Mouse (Mus musculus) lung, postnatal 0 days (tissue): Measurements from ENCODE around the gene Grin2b. TPM values are rescaled to one million over a fixed set of nuclear protein-coding genes. Genes with fewer than 3 reads are reported as not detected.

ENCODE experiments used
- ATAC-seq: fragments of 200-750 bp; cut with Nextera tagmentation; 2 replicates; pipeline ENCODE4 v1.8.0; 2017; ENCODE audit warnings: moderate library complexity
- DNase-seq: peaks from one replicate; pipeline ENCODE4 v3.0.0-alpha.2; 2016; ENCODE audit warnings: low spot score
- H3K27ac ChIP-seq: fragments of 300-500 bp; sonication (generic); 2 replicates; pipeline ENCODE4 v1.5.1; 2014; ENCODE audit warnings: antibody characterized with exemption, mild to moderate bottlenecking, low read length, mixed read lengths
- H3K27me3 ChIP-seq: fragments of 300-500 bp; sonication (generic); replicated peaks from 2 replicates; pipeline ENCODE4 v1.6.1; 2014; ENCODE audit warnings: low read length, mixed read lengths; ENCODE audit not compliant: insufficient read depth
- H3K36me3 ChIP-seq: fragments of 300-500 bp; sonication (generic); 2 replicates; pipeline ENCODE4 v1.6.1; 2014; ENCODE audit warnings: low read length, mixed read lengths; ENCODE audit not compliant: insufficient read depth
- H3K4me1 ChIP-seq: fragments of 300-500 bp; sonication (generic); 2 replicates; pipeline ENCODE4 v1.6.1; 2014; ENCODE audit warnings: antibody characterized with exemption, low read depth, low read length, mixed read lengths; ENCODE audit not compliant: insufficient read depth
- H3K4me2 ChIP-seq: fragments of 300-500 bp; sonication (generic); replicated peaks from 2 replicates; pipeline ENCODE4 v1.6.1; 2014; ENCODE audit warnings: low read depth, mild to moderate bottlenecking, low read length, moderate library complexity, mixed read lengths
- H3K4me3 ChIP-seq: fragments of 300-500 bp; sonication (generic); 2 replicates; pipeline ENCODE4 v1.5.1; 2014; ENCODE audit warnings: low read depth, low read length
- H3K9ac ChIP-seq: fragments of 300-500 bp; sonication (generic); replicated peaks from 2 replicates; pipeline ENCODE4 v1.6.1; 2014; ENCODE audit warnings: low read depth, mild to moderate bottlenecking
- H3K9me3 ChIP-seq: fragments of 300-500 bp; sonication (generic); 2 replicates; pipeline ENCODE4 v1.6.1; 2016; ENCODE audit warnings: low read length, mixed read lengths
- CTCF ChIP-seq: IDR thresholded peaks from 2 replicates; pipeline ENCODE4 v1.5.1; 2016; ENCODE audit warnings: antibody characterized with exemption, mild to moderate bottlenecking
- EP300 ChIP-seq: IDR thresholded peaks from 2 replicates; pipeline ENCODE4 v1.6.1; 2016; ENCODE audit warnings: antibody characterized with exemption, mild to moderate bottlenecking, control low read depth
- WGBS: fragments of 180-500 bp; shearing (Covaris S2); extraction: QIAGEN DNeasy Blood & Tissue Kit; methylation state at CpG from one replicate; pipeline ENCODE4 v1.1.7; 2014; 5-methylcytosine and 5-hydroxymethylcytosine counted together
- polyA plus RNA-seq: library from polyadenylated mRNA; unstranded; fragments of >200 nt; fragmentation: Nextera tagmentation; extraction: Ambion mirVana; gene quantifications from 2 replicates; pipeline ENCODE4 v1.2.1, GENCODE M21; 2015

Gene Grin2b
- polyA plus RNA-seq, 1 experiment from 2014 or later = 0.50 TPM

- TF ChIP-seq EP300 = no peak
- no peak for TF ChIP-seq CTCF
- Histone ChIP-seq H3K36me3 (no peaks in the 10 kb centered on the region), H3K4me3 (no peak overlapping the region), H3K27ac (no peak overlapping the region), H3K4me2 (no peak overlapping the region), H3K27me3 (no peaks in the 10 kb centered on the region), H3K4me1 (no peaks in the 10 kb centered on the region), H3K9me3 (no peaks in the 10 kb centered on the region), H3K9ac (no peak overlapping the region)
- 34% methylated on average over 8 of the region's 8 CpGs for WGBS
- peak; percentile 69 for DNase-seq
- ATAC-seq = 0 out of 2 replicates have a peak, but pooled peaks have one; percentile 44
These were observed 405.7 kb downstream of the Grin2b start for GRCm38 (mm10) chr6:135767572-135767971.

GRCm38 (mm10) chr6:135758735-135759134, 414.6 kb downstream of the Grin2b start:
- Histone ChIP-seq H3K4me1 (no peaks in the 10 kb centered on the region; the same call in 1 of the 2 replicates), H3K27ac (no peak overlapping the region), H3K4me3 (no peak overlapping the region), H3K9me3 (no peaks in the 10 kb centered on the region), H3K9ac (no peak overlapping the region), H3K36me3 (no peaks in the 10 kb centered on the region), H3K27me3 (no peaks in the 10 kb centered on the region), H3K4me2 (no peak overlapping the region)
- TF ChIP-seq EP300 = no peak
- no peak for TF ChIP-seq CTCF
- ATAC-seq (peak; percentile 21; the same call in 1 of the 2 replicates), DNase-seq (peak; percentile 42)
- 59% methylated on average over 1 of the region's 1 CpGs for WGBS

DNA sequence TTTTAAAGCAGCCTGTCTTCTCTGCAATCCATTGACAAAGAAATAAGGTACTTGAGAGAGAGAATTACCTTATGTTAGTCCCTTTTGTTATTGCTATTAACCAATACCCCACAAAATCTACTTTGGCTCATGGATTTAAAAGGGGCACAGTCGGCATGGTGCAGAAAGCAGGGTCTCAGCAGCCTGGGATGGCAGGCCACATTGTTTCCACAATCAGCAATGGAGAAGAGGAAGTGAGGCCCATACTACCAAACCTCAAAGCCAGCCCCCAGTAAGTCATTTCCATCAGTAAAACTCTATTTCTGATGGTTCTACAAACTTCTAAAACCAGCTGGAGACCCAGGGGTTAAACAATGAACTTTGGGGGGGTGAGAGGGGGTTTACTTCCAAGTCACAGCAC, 417.2 kb downstream of the Grin2b start:
- no peak overlapping the region for H3K4me3 ChIP-seq
- WGBS = 76% methylated on average over 1 of the region's 1 CpGs
- H3K4me2 ChIP-seq = no peak overlapping the region
- no peak overlapping the region for H3K27ac ChIP-seq
- TF ChIP-seq EP300 (no peak), CTCF (no peak)
- no peaks in the 10 kb centered on the region for H3K9me3 ChIP-seq
- H3K27me3 ChIP-seq = no peaks in the 10 kb centered on the region
- no peak overlapping the region for H3K9ac ChIP-seq
- ATAC-seq (no peak), DNase-seq (no peak)
- no peaks in the 10 kb centered on the region; the same call in 1 of the 2 replicates for H3K4me1 ChIP-seq
- no peaks in the 10 kb centered on the region for H3K36me3 ChIP-seq

DNA sequence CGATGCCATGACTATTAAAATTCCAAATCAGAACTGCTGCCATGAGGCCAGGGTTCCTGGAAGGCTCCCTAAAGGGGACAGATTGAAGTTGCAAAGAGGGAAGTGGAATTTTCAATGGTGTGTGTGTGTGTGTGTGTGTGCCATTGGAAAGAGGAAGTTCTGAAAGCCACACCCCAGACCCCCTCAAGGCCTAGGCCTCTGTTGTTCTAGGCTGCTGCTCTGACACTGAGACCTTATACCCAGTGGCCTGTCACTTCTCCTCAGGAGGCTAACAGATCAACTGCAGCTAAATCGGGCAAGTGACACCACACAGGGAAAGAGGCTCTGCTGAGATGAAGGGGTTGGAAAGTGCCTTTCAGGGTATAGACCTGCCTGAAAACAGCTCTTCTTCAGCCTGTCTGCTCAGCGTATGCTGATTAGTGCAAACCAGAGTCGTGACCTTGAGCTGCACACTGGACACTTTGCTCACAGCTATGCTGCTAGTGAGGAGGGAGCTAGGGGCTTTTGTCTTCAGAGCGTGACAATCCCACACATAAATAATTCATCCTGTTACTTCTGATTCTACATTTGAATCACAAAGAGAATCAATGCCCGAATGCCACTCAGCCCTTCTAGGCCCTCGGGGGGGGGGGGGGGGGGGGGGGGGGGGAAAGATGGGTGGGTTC, 424.8 kb downstream of the Grin2b start:
- no peak overlapping the region for H3K4me3 ChIP-seq
- H3K4me1 ChIP-seq = no peaks in the 10 kb centered on the region
- H3K4me2 ChIP-seq = no peak overlapping the region
- 70% methylated on average over 6 of the region's 7 CpGs for WGBS
- TF ChIP-seq CTCF (no peak), EP300 (no peak)
- DNase-seq (peak; percentile 10), ATAC-seq (no peak)
- H3K27ac ChIP-seq = no peak overlapping the region
- H3K9ac ChIP-seq = no peak overlapping the region
- H3K36me3 ChIP-seq = no peaks in the 10 kb centered on the region
- no peaks in the 10 kb centered on the region for H3K9me3 ChIP-seq
- H3K27me3 ChIP-seq = no peaks in the 10 kb centered on the region

DNA sequence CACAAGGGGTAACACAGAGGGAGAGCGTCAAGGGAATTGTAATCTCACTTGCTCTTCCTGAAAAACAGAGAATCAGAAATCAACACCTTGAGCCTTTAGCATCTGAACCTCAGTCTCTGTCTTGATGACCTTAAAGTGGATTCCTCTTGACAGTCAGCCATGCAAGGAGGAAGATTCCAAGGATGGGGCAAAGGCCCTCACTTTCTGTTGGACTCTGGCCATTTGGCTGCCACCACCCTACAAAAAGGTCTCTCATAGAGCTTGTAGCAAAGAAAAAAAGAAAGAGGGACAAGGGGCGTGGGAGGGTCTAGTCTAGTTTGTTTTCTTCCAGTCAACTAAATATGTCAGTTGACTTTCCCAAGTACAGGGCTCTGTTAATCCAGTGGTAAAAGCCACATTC, 427.7 kb downstream of the Grin2b start:
- H3K36me3 ChIP-seq = no peaks in the 10 kb centered on the region
- H3K4me1 ChIP-seq = no peaks in the 10 kb centered on the region
- no peak overlapping the region for H3K9ac ChIP-seq
- DNase-seq (no peak), ATAC-seq (no peak)
- H3K9me3 ChIP-seq = no peaks in the 10 kb centered on the region
- H3K27ac ChIP-seq = no peak overlapping the region
- no peak overlapping the region for H3K4me3 ChIP-seq
- H3K4me2 ChIP-seq = no peak overlapping the region
- no peaks in the 10 kb centered on the region for H3K27me3 ChIP-seq
- TF ChIP-seq CTCF = no peak
- 83% methylated on average over 2 of the region's 2 CpGs for WGBS

- Histone ChIP-seq H3K4me2 (no peak overlapping the region), H3K4me3 (no peak overlapping the region), H3K27ac (no peak overlapping the region), H3K4me1 (no peaks in the 10 kb centered on the region), H3K9ac (no peak overlapping the region), H3K36me3 (no peaks in the 10 kb centered on the region), H3K27me3 (no peaks in the 10 kb centered on the region), H3K9me3 (no peaks in the 10 kb centered on the region)
- 91% methylated on average over 4 of the region's 4 CpGs for WGBS
- no peak for DNase-seq
- no peak for TF ChIP-seq EP300
- no peak for TF ChIP-seq CTCF
- no peak for ATAC-seq
These were observed 439.0 kb downstream of the Grin2b start for GRCm38 (mm10) chr6:135734227-135734732.
